Mouse (Mus musculus): Measurements from ENCODE around the gene St6galnac3. TPM values are rescaled to one million over a fixed set of nuclear protein-coding genes. Genes with fewer than 3 reads are reported as not detected.

St6galnac3 gene
- polyA plus RNA-seq, 1 experiment from 2014 or later = 27.2 TPM

- no peak overlapping the region for H3K27ac ChIP-seq (replicated peaks)
- no peaks in the 10 kb centered on the region for H3K27me3 ChIP-seq
- no peak overlapping the region for H3K4me2 ChIP-seq
- ATAC-seq (ENCODE audit: low read depth) = no peak
- H3K4me1 ChIP-seq (replicated peaks) = peaks cover 19% of the 10 kb centered on the region
- H3K36me3 ChIP-seq = no peaks in the 10 kb centered on the region
- H3K9ac ChIP-seq = no peak overlapping the region
- H3K9me3 ChIP-seq = no peaks in the 10 kb centered on the region
- H3K4me3 ChIP-seq = no peak overlapping the region
- 84% methylated on average over 4 of the region's 4 CpGs for WGBS
These were observed 483.8 kb downstream of the St6galnac3 start for GRCm38 (mm10) chr3:153241134-153241533.

- Histone ChIP-seq H3K27ac (replicated peaks) (no peak overlapping the region), H3K27me3 (no peaks in the 10 kb centered on the region), H3K4me2 (no peak overlapping the region), H3K9me3 (no peaks in the 10 kb centered on the region), H3K36me3 (no peaks in the 10 kb centered on the region), H3K4me1 (replicated peaks) (peaks cover 19% of the 10 kb centered on the region), H3K9ac (no peak overlapping the region), H3K4me3 (no peak overlapping the region)
- no peak for ATAC-seq (ENCODE audit: low read depth)
- WGBS = 64% methylated on average over 4 of the region's 4 CpGs
These were observed 484.6 kb downstream of the St6galnac3 start for GRCm38 (mm10) chr3:153240366-153240765.

GRCm38 (mm10) chr3:153238381-153238780, 486.6 kb downstream of the St6galnac3 start:
- no peak overlapping the region for H3K4me3 ChIP-seq
- no peak overlapping the region for H3K4me2 ChIP-seq
- H3K9ac ChIP-seq = no peak overlapping the region
- no peaks in the 10 kb centered on the region for H3K36me3 ChIP-seq
- H3K27me3 ChIP-seq = no peaks in the 10 kb centered on the region
- H3K27ac ChIP-seq (replicated peaks) = no peak overlapping the region
- no peak for ATAC-seq (ENCODE audit: low read depth)
- 87% methylated on average over 10 of the region's 10 CpGs for WGBS
- H3K9me3 ChIP-seq = no peaks in the 10 kb centered on the region
- peaks cover 19% of the 10 kb centered on the region for H3K4me1 ChIP-seq (replicated peaks)

- Histone ChIP-seq H3K36me3 (no peaks in the 10 kb centered on the region), H3K27ac (replicated peaks) (no peak overlapping the region), H3K27me3 (no peaks in the 10 kb centered on the region), H3K4me2 (no peak overlapping the region), H3K4me1 (replicated peaks) (peaks cover 8% of the 10 kb centered on the region; the same call in 1 of the 2 replicates), H3K9ac (no peak overlapping the region), H3K4me3 (no peak overlapping the region), H3K9me3 (no peaks in the 10 kb centered on the region)
- no peak for ATAC-seq (ENCODE audit: low read depth)
- WGBS = 90% methylated on average over 9 of the region's 9 CpGs
These were observed 488.7 kb downstream of the St6galnac3 start for GRCm38 (mm10) chr3:153236262-153236661.

- Histone ChIP-seq H3K36me3 (no peaks in the 10 kb centered on the region), H3K9me3 (no peaks in the 10 kb centered on the region), H3K27ac (replicated peaks) (no peak overlapping the region), H3K4me2 (no peak overlapping the region), H3K4me3 (no peak overlapping the region), H3K27me3 (no peaks in the 10 kb centered on the region), H3K4me1 (replicated peaks) (no peaks in the 10 kb centered on the region), H3K9ac (no peak overlapping the region)
- WGBS = 74% methylated on average over 10 of the region's 10 CpGs
- no peak for ATAC-seq (ENCODE audit: low read depth)
These were observed 502.2 kb downstream of the St6galnac3 start for GRCm38 (mm10) chr3:153222611-153223402.

- no peaks in the 10 kb centered on the region for H3K36me3 ChIP-seq
- H3K9ac ChIP-seq = no peak overlapping the region
- H3K4me1 ChIP-seq (replicated peaks) = no peaks in the 10 kb centered on the region
- ATAC-seq (ENCODE audit: low read depth) = no peak
- H3K27me3 ChIP-seq = no peaks in the 10 kb centered on the region
- 93% methylated on average over 2 of the region's 2 CpGs for WGBS
- no peak overlapping the region for H3K27ac ChIP-seq (replicated peaks)
- peaks cover 4% of the 10 kb centered on the region; the same call in 1 of the 2 replicates for H3K9me3 ChIP-seq
- H3K4me3 ChIP-seq = no peak overlapping the region
- H3K4me2 ChIP-seq = no peak overlapping the region
These were observed 505.6 kb downstream of the St6galnac3 start for GRCm38 (mm10) chr3:153219391-153219790.

GRCm38 (mm10) chr3:153208186-153208585, 516.8 kb downstream of the St6galnac3 start:
- H3K4me1 ChIP-seq (replicated peaks) = peaks cover 9% of the 10 kb centered on the region; the same call in 1 of the 2 replicates
- ATAC-seq (ENCODE audit: low read depth) = no peak
- no peaks in the 10 kb centered on the region for H3K36me3 ChIP-seq
- no peaks in the 10 kb centered on the region for H3K9me3 ChIP-seq
- H3K27me3 ChIP-seq = no peaks in the 10 kb centered on the region
- no peak overlapping the region for H3K4me3 ChIP-seq
- WGBS = 74% methylated on average over 2 of the region's 2 CpGs
- H3K4me2 ChIP-seq = no peak overlapping the region
- no peak overlapping the region for H3K9ac ChIP-seq
- no peak overlapping the region for H3K27ac ChIP-seq (replicated peaks)

GRCm38 (mm10) chr3:153204046-153204445, 520.9 kb downstream of the St6galnac3 start:
- no peaks in the 10 kb centered on the region for H3K9me3 ChIP-seq
- no peaks in the 10 kb centered on the region for H3K36me3 ChIP-seq
- no peaks in the 10 kb centered on the region for H3K27me3 ChIP-seq
- H3K4me2 ChIP-seq = no peak overlapping the region
- peaks cover 14% of the 10 kb centered on the region; the same call in 1 of the 2 replicates for H3K4me1 ChIP-seq (replicated peaks)
- H3K27ac ChIP-seq (replicated peaks) = no peak overlapping the region
- no peak overlapping the region for H3K9ac ChIP-seq
- WGBS = 95% methylated on average over 5 of the region's 5 CpGs
- H3K4me3 ChIP-seq = no peak overlapping the region
- ATAC-seq (ENCODE audit: low read depth) = no peak

GRCm38 (mm10) chr3:153201835-153202234, 523.1 kb downstream of the St6galnac3 start:
- no peaks in the 10 kb centered on the region for H3K27me3 ChIP-seq
- no peak for ATAC-seq (ENCODE audit: low read depth)
- WGBS = 93% methylated on average over 10 of the region's 10 CpGs
- no peak overlapping the region for H3K4me3 ChIP-seq
- no peaks in the 10 kb centered on the region for H3K36me3 ChIP-seq
- H3K9ac ChIP-seq = no peak overlapping the region
- H3K9me3 ChIP-seq = no peaks in the 10 kb centered on the region
- H3K27ac ChIP-seq (replicated peaks) = no peak overlapping the region
- peaks cover 12% of the 10 kb centered on the region; the same call in 1 of the 2 replicates for H3K4me1 ChIP-seq (replicated peaks)
- no peak overlapping the region for H3K4me2 ChIP-seq

- no peaks in the 10 kb centered on the region for H3K27me3 ChIP-seq
- H3K4me3 ChIP-seq = no peak overlapping the region
- no peak overlapping the region for H3K9ac ChIP-seq
- H3K4me1 ChIP-seq (replicated peaks) = peaks cover 8% of the 10 kb centered on the region; the same call in 1 of the 2 replicates
- no peaks in the 10 kb centered on the region for H3K9me3 ChIP-seq
- ATAC-seq (ENCODE audit: low read depth) = no peak
- H3K4me2 ChIP-seq = no peak overlapping the region
- H3K27ac ChIP-seq (replicated peaks) = no peak overlapping the region
- H3K36me3 ChIP-seq = no peaks in the 10 kb centered on the region
- WGBS = 93% methylated on average over 12 of the region's 12 CpGs
These were observed 524.2 kb downstream of the St6galnac3 start for GRCm38 (mm10) chr3:153200801-153201200.

GRCm38 (mm10) chr3:153200076-153200475, 524.9 kb downstream of the St6galnac3 start:
- H3K27ac ChIP-seq (replicated peaks) = no peak overlapping the region
- no peak for ATAC-seq (ENCODE audit: low read depth)
- H3K27me3 ChIP-seq = no peaks in the 10 kb centered on the region
- H3K4me3 ChIP-seq = no peak overlapping the region
- no peak overlapping the region for H3K4me2 ChIP-seq
- 92% methylated on average over 11 of the region's 11 CpGs for WGBS
- no peaks in the 10 kb centered on the region for H3K36me3 ChIP-seq
- peaks cover 8% of the 10 kb centered on the region; the same call in 1 of the 2 replicates for H3K4me1 ChIP-seq (replicated peaks)
- no peaks in the 10 kb centered on the region for H3K9me3 ChIP-seq
- no peak overlapping the region for H3K9ac ChIP-seq

GRCm38 (mm10) chr3:153199251-153199650, 525.7 kb downstream of the St6galnac3 start:
- 74% methylated on average over 8 of the region's 8 CpGs for WGBS
- Histone ChIP-seq H3K4me1 (replicated peaks) (peaks cover 8% of the 10 kb centered on the region; the same call in 1 of the 2 replicates), H3K9ac (no peak overlapping the region), H3K27ac (replicated peaks) (no peak overlapping the region), H3K27me3 (no peaks in the 10 kb centered on the region), H3K4me3 (no peak overlapping the region), H3K4me2 (no peak overlapping the region), H3K36me3 (no peaks in the 10 kb centered on the region), H3K9me3 (no peaks in the 10 kb centered on the region)
- no peak for ATAC-seq (ENCODE audit: low read depth)

Data from neural tube, embryonic 13.5 days (tissue).